Mouse (Mus musculus): ENCODE data around the gene Slc6a1.

The Slc6a1 gene

GRCm38 (mm10) chr6:114354635-114355034 is 72.2 kb downstream of the Slc6a1 start:
- no peak for DNase-seq (ENCODE audit: low read depth, low spot score)

- no peak for DNase-seq (ENCODE audit: low read depth, low spot score)
Measured at GRCm38 (mm10) chr6:114358171-114358570, 75.7 kb downstream of the Slc6a1 start.

GRCm38 (mm10) chr6:114362355-114362754 is 79.9 kb downstream of the Slc6a1 start:
- no peak for DNase-seq (ENCODE audit: low read depth, low spot score)

- DNase-seq (ENCODE audit: low read depth, low spot score) = no peak
Measured at GRCm38 (mm10) chr6:114363740-114364139, 81.3 kb downstream of the Slc6a1 start.

GRCm38 (mm10) chr6:114364734-114365133 is 82.3 kb downstream of the Slc6a1 start:
- no peak for DNase-seq (ENCODE audit: low read depth, low spot score)

GRCm38 (mm10) chr6:114366191-114366590 is 83.8 kb downstream of the Slc6a1 start:
- DNase-seq (ENCODE audit: low read depth, low spot score) = no peak

Data from ZHBTc4 (cell line).